Mouse (Mus musculus) bone marrow macrophage, adult 2 months (primary cell): ENCODE data around the gene Olfr1000.

ENCODE experiments used
- CTCF ChIP-seq: IDR thresholded peaks from 2 replicates; pipeline ENCODE4 v1.5.1; 2012; ENCODE audit warnings: low read depth, mild to moderate bottlenecking, low read length, moderate library complexity
- POLR2A ChIP-seq: IDR thresholded peaks from 2 replicates; pipeline ENCODE4 v1.6.1; 2012; ENCODE audit warnings: mild to moderate bottlenecking, low read depth, low read length, borderline replicate concordance

DNA sequence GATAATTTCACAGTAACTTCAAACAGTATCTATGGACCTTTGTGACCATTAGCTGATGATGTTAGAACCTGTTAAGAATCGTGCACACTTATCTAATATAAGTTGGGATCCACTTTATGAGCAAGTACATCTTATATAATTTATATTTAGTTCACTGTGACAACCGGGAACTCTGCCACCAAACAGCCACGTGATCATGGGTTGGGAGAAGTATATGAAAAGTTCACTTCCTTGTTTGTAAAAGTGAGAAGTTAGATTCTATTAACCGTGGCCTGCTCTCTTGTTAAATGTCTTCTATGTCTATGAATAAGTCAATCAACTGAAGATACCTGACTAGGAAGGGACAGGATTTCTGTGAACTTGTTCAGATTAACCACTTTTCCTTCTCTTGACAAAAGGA, 51.5 kb downstream of the Olfr1000 start:
- TF ChIP-seq CTCF (no peak), POLR2A (no peak)
